Mouse (Mus musculus) G1E-ER4 (cell line): ENCODE measurements at regions not wholly inside any gene's neighbourhood (a gene's known extent, or its start where the extent isn't known, plus 50 kb on each side); places are given as distances from the start of the nearest gene placed in this dataset.

Experiments
- GATA1 ChIP-seq: IDR thresholded peaks from one replicate; pipeline ENCODE4 v1.8.0; 2012; ENCODE audit warnings: low read length, inconsistent platforms

DNA sequence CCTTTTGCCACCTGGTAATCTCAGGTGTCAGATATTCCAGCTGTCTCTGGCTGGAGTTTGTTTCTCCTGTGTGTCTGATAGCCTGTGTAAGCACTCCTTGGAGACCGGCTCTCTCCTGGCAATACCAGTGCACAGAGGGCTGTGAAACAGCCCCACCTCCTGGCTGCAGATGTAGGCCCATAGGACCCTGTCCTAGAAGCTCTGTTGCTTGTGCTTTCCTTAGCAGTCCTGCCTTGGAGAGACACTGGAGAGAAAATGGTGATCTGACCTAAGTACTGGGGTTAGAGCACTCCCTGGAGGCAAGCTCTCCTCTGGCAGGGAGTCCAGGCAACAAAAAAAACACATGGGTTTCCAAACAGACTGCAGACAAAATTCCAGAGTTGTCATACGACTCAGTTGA lies 541.6 kb upstream of the Lrrn3 start:
- TF ChIP-seq GATA1: no peak

DNA sequence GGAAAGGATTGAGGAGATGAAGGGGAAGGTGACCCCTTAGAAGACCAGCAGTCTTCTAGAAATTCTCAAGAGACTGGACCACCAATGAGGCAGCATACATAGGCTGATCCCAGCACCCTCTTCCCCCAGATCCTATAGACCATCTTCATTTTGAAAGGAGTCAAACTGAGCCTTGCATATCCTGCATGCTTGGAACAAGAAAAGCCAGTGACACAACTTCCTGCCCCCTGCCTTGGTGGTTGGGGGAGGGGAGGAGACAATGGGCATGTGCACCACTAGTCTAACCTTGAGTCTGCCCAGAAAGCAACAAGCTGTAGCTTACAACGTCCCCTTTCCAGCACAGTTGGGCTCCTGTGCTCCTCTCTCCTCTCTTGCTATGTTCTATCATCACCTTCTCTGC lies 531.3 kb upstream of the Lrrn3 start:
- no peak for TF ChIP-seq GATA1

DNA sequence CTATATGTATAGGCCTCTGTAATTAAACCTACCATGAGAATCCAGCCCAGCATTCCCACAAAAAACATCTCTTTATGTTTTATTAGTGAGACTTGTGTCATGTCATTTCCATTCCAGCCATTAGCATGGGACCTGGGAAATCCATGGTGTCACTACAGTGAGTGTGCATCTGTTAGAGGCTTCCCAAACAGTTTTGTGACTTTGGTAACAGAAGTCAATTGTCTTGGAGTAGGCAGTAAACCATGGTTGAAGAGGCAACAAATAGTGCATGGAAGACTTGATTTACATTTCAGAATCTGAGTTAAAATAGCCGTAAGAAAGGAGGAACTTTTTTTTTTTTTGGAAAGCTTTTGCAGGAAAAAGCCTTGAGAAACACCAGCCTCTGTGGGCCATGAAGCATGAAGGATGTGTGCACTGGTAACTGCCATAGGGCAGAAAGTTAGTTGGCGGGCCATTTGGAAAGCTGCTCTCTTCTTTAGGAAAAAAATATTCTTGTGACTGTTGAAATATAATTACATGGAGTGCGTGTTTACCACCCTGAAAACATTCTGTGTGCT lies 522.7 kb upstream of the Lrrn3 start:
- TF ChIP-seq GATA1: no peak

DNA sequence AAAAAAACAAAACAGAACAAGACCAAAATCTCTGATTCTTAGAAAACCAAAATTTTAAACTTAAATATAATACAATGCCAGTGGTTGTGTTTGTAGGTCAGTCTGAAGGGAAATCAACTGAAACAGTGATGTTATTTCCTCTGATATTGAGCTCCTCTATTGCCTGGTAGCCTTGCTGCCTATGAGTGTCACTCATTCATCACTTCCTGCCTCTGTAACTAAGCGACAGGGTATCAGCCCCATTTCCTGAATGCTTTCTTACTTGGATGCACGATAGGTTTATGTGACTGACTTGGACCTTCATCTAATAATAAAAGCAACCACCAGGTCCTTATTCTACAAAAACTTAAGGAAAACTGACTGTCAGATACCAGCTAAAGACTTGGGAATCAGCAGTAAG lies 520.7 kb upstream of the Lrrn3 start:
- no peak for TF ChIP-seq GATA1
